Mouse (Mus musculus): ENCODE data around the gene Serpina3n.
"Not testable (repeated sequence)": the region's sequence is repeated elsewhere in the genome, so short reads cannot be mapped to it uniquely, and the experiment has no call there.

Serpina3n gene

DNA sequence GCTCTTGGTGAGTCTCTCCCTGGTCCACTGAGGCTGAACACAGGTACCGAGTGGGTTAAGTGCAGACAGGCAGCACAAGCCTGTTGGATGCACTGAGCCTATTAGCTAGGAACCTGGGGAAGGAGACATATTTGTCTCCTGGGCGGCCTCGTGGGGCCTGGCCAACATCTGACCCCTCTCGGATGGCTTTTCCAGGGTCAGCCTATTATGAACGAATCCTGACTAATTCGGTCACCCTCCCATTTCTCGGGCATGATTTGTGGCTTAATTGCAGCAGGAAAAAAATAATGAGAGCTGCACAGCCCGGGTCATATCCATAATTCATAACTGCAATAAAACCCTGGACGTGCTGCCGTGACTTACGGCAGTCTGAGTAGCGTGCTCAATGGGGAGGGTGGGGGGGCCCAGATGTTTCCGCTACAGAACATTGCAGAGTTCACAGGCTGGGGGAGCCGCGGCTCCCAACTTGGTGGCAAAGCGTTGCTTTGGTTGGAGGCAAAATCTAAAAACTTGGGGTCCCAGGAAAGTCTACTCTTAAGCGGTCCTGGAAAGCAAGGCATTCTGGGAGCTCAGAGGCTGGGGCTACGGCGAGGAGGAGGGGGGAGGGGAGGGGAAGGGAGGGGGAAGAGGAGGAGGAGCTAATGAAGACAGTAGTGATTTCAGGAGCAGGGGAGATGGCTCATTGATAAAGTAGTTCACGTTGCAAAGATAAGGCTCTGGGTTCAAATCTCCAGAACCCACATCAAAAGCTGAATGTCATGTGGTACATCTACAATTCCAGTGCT lies 27.6 kb downstream of the Serpina3n start:
- DNase-seq (ENCODE audit: low spot score): no peak

GRCm38 (mm10) chr12:104440087-104440760 lies 33.7 kb downstream of the Serpina3n start:
- DNase-seq (ENCODE audit: low spot score): peak; percentile 80

GRCm38 (mm10) chr12:104443716-104444115 lies 37.2 kb downstream of the Serpina3n start:
- DNase-seq (ENCODE audit: low spot score): no peak

DNA sequence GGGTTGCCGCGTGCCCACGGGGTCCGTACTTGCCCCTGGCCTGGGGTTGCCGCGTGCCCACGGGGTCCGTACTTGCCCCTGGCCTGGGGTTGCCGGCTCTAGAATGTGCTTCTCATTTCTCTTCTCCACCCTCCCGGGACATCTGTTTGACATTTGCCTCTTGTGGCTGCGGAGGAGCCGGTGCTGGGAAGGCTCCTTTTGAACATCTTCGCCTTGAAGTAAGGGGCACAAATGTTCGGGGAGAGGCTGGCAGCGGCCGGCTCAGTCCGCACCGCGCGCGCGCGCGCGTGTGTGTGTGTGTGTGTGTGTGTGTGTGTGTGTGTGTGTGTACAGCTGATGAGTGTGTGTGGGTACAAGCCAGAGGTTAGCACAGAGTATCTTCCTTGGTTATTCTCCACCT lies 40.5 kb downstream of the Serpina3n start:
- not testable (repeated sequence) for DNase-seq (ENCODE audit: low spot score)

GRCm38 (mm10) chr12:104448099-104448498 lies 41.6 kb downstream of the Serpina3n start:
- peak; percentile 60 for DNase-seq (ENCODE audit: low spot score)

GRCm38 (mm10) chr12:104450257-104450656 lies 43.7 kb downstream of the Serpina3n start:
- no peak for DNase-seq (ENCODE audit: low spot score)

DNA sequence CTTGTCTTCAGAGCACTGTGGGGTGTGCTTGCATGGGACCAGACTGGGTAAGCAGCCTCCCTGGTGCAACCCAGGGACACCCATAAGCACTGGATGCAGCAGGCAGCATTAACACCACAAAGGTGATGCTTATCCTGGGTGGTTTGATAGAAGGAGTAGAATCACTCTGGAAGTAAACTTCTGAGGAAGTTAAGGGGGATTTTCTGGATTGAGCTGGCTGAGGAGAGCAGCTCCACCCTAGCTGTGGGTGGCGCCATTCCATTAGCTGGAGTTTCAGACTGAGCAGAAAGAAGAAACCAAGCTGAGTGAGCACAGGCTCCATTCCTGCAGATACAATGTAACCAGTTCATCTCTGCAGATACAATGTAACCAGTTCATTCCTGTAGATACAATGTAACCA lies 46.5 kb downstream of the Serpina3n start:
- no peak for DNase-seq (ENCODE audit: low spot score)

DNA sequence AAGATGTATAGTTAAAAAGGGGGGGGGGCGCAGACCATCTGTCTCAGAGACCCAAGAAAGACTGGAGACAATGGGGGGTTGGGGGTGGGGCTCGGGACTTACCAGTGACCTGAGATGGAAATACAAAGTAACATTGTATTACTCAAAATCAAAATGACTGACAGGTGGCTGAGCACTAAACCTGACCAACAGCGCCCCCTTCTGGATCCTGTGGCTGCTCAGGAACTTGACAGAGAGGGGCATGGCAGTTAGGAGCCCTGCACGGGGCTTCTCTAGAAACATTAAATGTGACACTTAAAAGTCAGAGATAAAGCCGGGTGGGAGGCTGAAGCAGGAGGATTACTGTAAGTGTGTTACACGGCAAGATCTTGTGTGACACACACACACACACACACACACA lies 52.8 kb downstream of the Serpina3n start:
- DNase-seq (ENCODE audit: low spot score): no peak

DNA sequence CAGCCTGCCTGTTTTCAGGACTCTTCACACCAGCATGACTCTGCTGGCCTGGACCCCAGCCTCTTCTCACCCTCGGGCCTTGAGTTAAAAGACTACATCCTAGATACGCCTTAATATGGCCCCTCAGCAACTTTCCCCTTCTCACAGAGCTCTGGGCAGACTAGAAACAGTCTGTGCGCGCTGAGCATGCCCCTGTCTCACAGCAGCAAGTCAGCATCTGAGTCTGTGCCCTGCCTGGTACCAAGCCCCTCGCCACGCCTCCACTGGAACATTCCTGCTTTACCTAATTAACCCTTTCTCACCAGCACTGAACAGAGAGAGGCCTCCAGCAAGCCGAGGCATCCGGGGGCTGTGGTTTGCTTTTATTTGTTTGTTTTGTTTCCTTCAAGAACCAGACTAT lies 54.8 kb downstream of the Serpina3n start:
- DNase-seq (ENCODE audit: low spot score): no peak
